Mouse (Mus musculus) cerebellum, adult 2 months (tissue): Measurements from ENCODE around the gene Zkscan14.

Experiments
- CTCF ChIP-seq: fragments of 200-500 bp; IDR thresholded peaks from 2 replicates; pipeline ENCODE4 v1.5.1; 2011; ENCODE audit warnings: low read depth, mild to moderate bottlenecking, control low read depth, low read length, moderate library complexity, borderline replicate concordance; ENCODE audit not compliant: insufficient read depth
- POLR2A ChIP-seq: fragments of 200-500 bp; IDR thresholded peaks from 2 replicates; pipeline ENCODE4 v1.6.1; 2011; ENCODE audit warnings: low read length, control low read depth, borderline replicate concordance; ENCODE audit not compliant: insufficient read depth

- TF ChIP-seq POLR2A (no peak), CTCF (no peak)
These were observed 29.0 kb upstream of the Zkscan14 start for GRCm38 (mm10) chr5:145230641-145231040.
